8 mouse cellular contexts compared by ENCODE assay signal in genomic region chr1:59833723-59834122, GRCm38 (mm10).
A peak's percentile ranks its signal among the peaks of the same experiment; 100 is the strongest.
DNase-seq lines count a peak whose midpoint lies in the region; ATAC-seq and TF ChIP-seq lines count a peak whose summit lies in the region.

No protein-coding gene starts in this region.

- peaks cover 6% of the 10 kb centered on the region; the same call in 1 of the 2 replicates for H3K36me3 ChIP-seq in limb, embryonic 12.5 days
- no peaks in the 10 kb centered on the region for H3K36me3 ChIP-seq in midbrain, postnatal 0 days (ENCODE audit: insufficient read depth, low read length)

- H3K4me2 ChIP-seq in limb, embryonic 12.5 days = no peak overlapping the region
- no peak overlapping the region for H3K4me2 ChIP-seq in midbrain, postnatal 0 days (ENCODE audit: low read depth, low read length, poor library complexity, severe bottlenecking)

- H3K4me3 ChIP-seq in limb, embryonic 12.5 days (replicated peaks) = no peak overlapping the region
- H3K4me3 ChIP-seq in midbrain, postnatal 0 days (ENCODE audit: low read depth, low read length) = no peak overlapping the region

- H3K9me3 ChIP-seq in limb, embryonic 12.5 days = no peaks in the 10 kb centered on the region
- no peaks in the 10 kb centered on the region for H3K9me3 ChIP-seq in midbrain, postnatal 0 days (ENCODE audit: low read length)

- TF ChIP-seq CTCF in midbrain, postnatal 0 days (IDR thresholded peaks at IDR 0.05) = no peak

- DNase-seq in adrenal gland, postnatal 14 days = peak; percentile 18
- no peak for DNase-seq in adrenal gland, adult 18-20 months (ENCODE audit: low spot score in 2 of 2)
- DNase-seq in frontal cortex, postnatal 10 days (ENCODE audit: low spot score in 2 of 2) = peak; percentile 24 to 27
- DNase-seq in kidney, adult 11 months = peak; percentile 21
- DNase-seq in midbrain, postnatal 0 days (ENCODE audit: low spot score) = peak; percentile 42
- DNase-seq in B cell, adult 2 months = no peak

- H3K4me1 ChIP-seq in limb, embryonic 12.5 days (replicated peaks) = 0 out of 2 replicates have a peak, but pooled peaks cover 6% of the 10 kb centered on the region
- H3K4me1 ChIP-seq in midbrain, postnatal 0 days (ENCODE audit: insufficient read depth, low read length) = no peaks in the 10 kb centered on the region

- ATAC-seq in limb, embryonic 12.5 days (ENCODE audit: insufficient number of reproducible peaks, insufficient read depth, low FRiP score, low TSS enrichment, low read depth) = no peak
- no peak for ATAC-seq in midbrain, postnatal 0 days (ENCODE audit: low FRiP score)
- ATAC-seq in megakaryocyte, adult 5-6 weeks (ENCODE audit: poor library complexity, severe bottlenecking) = no peak

- peak overlapping the region; percentile 64; the same call in 1 of the 2 replicates for H3K27ac ChIP-seq in limb, embryonic 12.5 days
- H3K27ac ChIP-seq in midbrain, postnatal 0 days (ENCODE audit: low read depth, low read length) = no peak overlapping the region

- no peak overlapping the region for H3K9ac ChIP-seq in limb, embryonic 12.5 days (replicated peaks)
- H3K9ac ChIP-seq in midbrain, postnatal 0 days (replicated peaks; ENCODE audit: low read length, poor library complexity, severe bottlenecking) = no peak overlapping the region

- H3K27me3 ChIP-seq in limb, embryonic 12.5 days = no peaks in the 10 kb centered on the region
- no peaks in the 10 kb centered on the region for H3K27me3 ChIP-seq in midbrain, postnatal 0 days (ENCODE audit: insufficient read depth, low read length)

- 3% methylated on average over 2 of the region's 2 CpGs for WGBS in limb, embryonic 12.5 days
- WGBS in midbrain, postnatal 0 days = 11% methylated on average over 2 of the region's 2 CpGs

Comparison
In these comparisons a context has a peak if more than half of its experiments do, and no peak if none do; other contexts are left out.
1. DNase-seq: peak in adrenal gland, postnatal 14 days (single experiment), frontal cortex, postnatal 10 days (2 of 2), kidney, adult 11 months (single experiment) and midbrain, postnatal 0 days (single experiment); none in adrenal gland, adult 18-20 months (0 of 2) and B cell, adult 2 months (0 of 2).